In the genomic region with DNA sequence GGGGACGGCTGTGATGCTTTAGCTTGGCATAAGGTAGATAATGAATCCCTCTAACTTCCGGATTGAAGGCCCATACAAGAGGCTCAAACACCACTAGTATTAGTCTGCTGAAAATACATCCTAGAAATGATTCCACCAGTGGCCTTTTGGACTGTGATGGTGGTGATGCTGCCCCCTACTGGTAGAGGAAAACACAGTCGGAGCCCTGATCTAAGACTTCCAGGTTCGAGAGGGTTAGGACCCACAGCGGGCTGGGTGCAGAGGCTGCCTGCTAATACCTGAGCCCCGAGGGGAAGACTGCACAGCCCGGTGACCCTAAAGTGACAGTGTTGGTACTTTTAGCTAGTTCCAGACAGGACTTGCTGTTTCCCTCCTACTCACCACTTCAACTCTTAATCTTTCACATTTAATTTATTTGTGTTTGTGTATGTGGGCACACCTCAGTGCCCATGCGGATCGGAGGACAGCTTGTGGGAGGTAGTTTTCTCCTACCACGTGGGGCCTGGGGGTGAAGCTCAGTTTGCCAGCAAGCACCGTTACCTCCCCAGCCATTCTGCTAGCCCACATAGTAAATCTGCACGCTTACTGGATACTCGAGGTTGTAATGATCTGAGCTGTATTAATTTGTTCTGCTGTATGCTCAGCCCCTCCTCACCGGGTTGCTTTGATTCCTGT, we compare ENCODE assay signal across 9 mouse cellular contexts. TPM values are rescaled to one million over a fixed set of nuclear protein-coding genes. Genes with fewer than 3 reads are reported as not detected.
DNase-seq lines count a peak whose midpoint lies in the region; ATAC-seq and TF ChIP-seq lines count a peak whose summit lies in the region.
"Had no signal": no experiment of that assay in that cellular context is flagged by ENCODE, and none has a peak within 500 bp of the region (broad histone marks: within the 10 kb centered on the region; RNA-seq: fewer than 3 reads in every experiment).

No protein-coding gene starts in this region.

- peak; percentile 88 for TF ChIP-seq CTCF in liver, embryonic 14.5 days (IDR thresholded peaks at IDR 0.05; ENCODE audit: low read depth)
- TF ChIP-seq CTCF in thymus, adult 2 months (IDR thresholded peaks at IDR 0.05; ENCODE audit: borderline replicate concordance, control insufficient read depth, extremely low read depth, insufficient read depth, low read length, poor library complexity), result peak; percentile 71; the same call in 1 of the 2 replicates

- H3K27me3 ChIP-seq in kidney, embryonic 16.5 days (ENCODE audit: insufficient read depth, low read length), result no peaks in the 10 kb centered on the region
- H3K27me3 ChIP-seq in liver, embryonic 14.5 days (ENCODE audit: control insufficient read depth, insufficient read depth, low read length), result no peaks in the 10 kb centered on the region
- H3K27me3 ChIP-seq in neural tube, embryonic 13.5 days, result no peaks in the 10 kb centered on the region
- no peaks in the 10 kb centered on the region for H3K27me3 ChIP-seq in thymus, adult 2 months (ENCODE audit: control insufficient read depth, insufficient read depth, low read length)
- H3K27me3 ChIP-seq: embryonic facial prominence, embryonic 13.5 days had no signal

- peak overlapping the region; percentile 43 for H3K4me2 ChIP-seq in kidney, embryonic 16.5 days (replicated peaks; ENCODE audit: low read depth, low read length)
- no peak overlapping the region for H3K4me2 ChIP-seq in liver, embryonic 14.5 days (ENCODE audit: low read depth)
- H3K4me2 ChIP-seq in neural tube, embryonic 13.5 days, result no peak overlapping the region
- H3K4me2 ChIP-seq: embryonic facial prominence, embryonic 13.5 days had no signal

- no peaks in the 10 kb centered on the region for H3K9me3 ChIP-seq in kidney, embryonic 16.5 days (ENCODE audit: low read length)
- no peaks in the 10 kb centered on the region for H3K9me3 ChIP-seq in liver, embryonic 14.5 days (ENCODE audit: control insufficient read depth, low read length)
- H3K9me3 ChIP-seq in neural tube, embryonic 13.5 days, result no peaks in the 10 kb centered on the region
- H3K9me3 ChIP-seq: embryonic facial prominence, embryonic 13.5 days had no signal

- peak; percentile 80 to 81 for DNase-seq in B cell, adult 2 months
- DNase-seq in adrenal gland, adult 2 months, result peak; percentile 62
- DNase-seq in embryo, embryonic 9.5 days (ENCODE audit: extremely low spot score), result peak; percentile 71
- DNase-seq in heart, adult 9 months (ENCODE audit: low spot score in 2 of 2), result peak; percentile 32 to 52
- peak; percentile 30 to 44 (median 37) for DNase-seq in liver, embryonic 14.5 days (ENCODE audit: low read depth in 3 of 3, low spot score in 3 of 3)
- DNase-seq in thymus, adult 2 months, result peak; percentile 75

- peak overlapping the region; percentile 38; the same call in 1 of the 2 replicates for H3K9ac ChIP-seq in kidney, embryonic 16.5 days (replicated peaks; ENCODE audit: low read length)
- H3K9ac ChIP-seq in liver, embryonic 14.5 days (replicated peaks), result no peak overlapping the region
- no peak overlapping the region for H3K9ac ChIP-seq in neural tube, embryonic 13.5 days
- H3K9ac ChIP-seq: embryonic facial prominence, embryonic 13.5 days had no signal

- TF ChIP-seq EP300 in liver, embryonic 14.5 days (IDR thresholded peaks at IDR 0.05; ENCODE audit: low read depth), result no peak

- H3K4me1 ChIP-seq in kidney, embryonic 16.5 days (ENCODE audit: insufficient read depth, low read length), result peaks cover 7% of the 10 kb centered on the region; the same call in 1 of the 2 replicates
- no peaks in the 10 kb centered on the region for H3K4me1 ChIP-seq in liver, embryonic 14.5 days (replicated peaks; ENCODE audit: control insufficient read depth in 2 of 2, insufficient read depth in 2 of 2, low read length in 1 of 2)
- peaks cover 4% of the 10 kb centered on the region; the same call in 1 of the 2 replicates for H3K4me1 ChIP-seq in neural tube, embryonic 13.5 days (replicated peaks)
- no peaks in the 10 kb centered on the region for H3K4me1 ChIP-seq in thymus, adult 2 months (replicated peaks; ENCODE audit: control insufficient read depth, insufficient read depth, low read length)

- H3K27ac ChIP-seq in kidney, embryonic 16.5 days (ENCODE audit: low read length), result no peak overlapping the region
- H3K27ac ChIP-seq in liver, embryonic 14.5 days, result no peak overlapping the region
- no peak overlapping the region for H3K27ac ChIP-seq in neural tube, embryonic 13.5 days (replicated peaks)
- no peak overlapping the region for H3K27ac ChIP-seq in thymus, adult 2 months (ENCODE audit: control insufficient read depth, insufficient read depth, low read length)
- H3K27ac ChIP-seq: embryonic facial prominence, embryonic 13.5 days had no signal

- WGBS in kidney, embryonic 16.5 days, result 18% methylated on average over 14 of the region's 14 CpGs
- 35% methylated on average over 14 of the region's 14 CpGs for WGBS in liver, embryonic 14.5 days (ENCODE audit: insufficient replicate concordance)
- 36% methylated on average over 14 of the region's 14 CpGs for WGBS in neural tube, embryonic 13.5 days
- 37% methylated on average over 14 of the region's 14 CpGs for WGBS in thymus, adult 2 months

- peaks cover 4% of the 10 kb centered on the region; the same call in 1 of the 2 replicates for H3K36me3 ChIP-seq in kidney, embryonic 16.5 days (ENCODE audit: insufficient read depth, low read length)
- H3K36me3 ChIP-seq in liver, embryonic 14.5 days (replicated peaks; ENCODE audit: control insufficient read depth, insufficient read depth, low read depth), result no peaks in the 10 kb centered on the region
- peaks cover 16% of the 10 kb centered on the region for H3K36me3 ChIP-seq in neural tube, embryonic 13.5 days
- H3K36me3 ChIP-seq in thymus, adult 2 months (ENCODE audit: control insufficient read depth, insufficient read depth, low read length), result no peaks in the 10 kb centered on the region

- ATAC-seq in kidney, embryonic 16.5 days (ENCODE audit: low FRiP score, low TSS enrichment), result peak; percentile 92
- no peak for ATAC-seq in liver, embryonic 14.5 days (ENCODE audit: insufficient read depth)
- peak; percentile 19; the same call in 1 of the 2 replicates for ATAC-seq in neural tube, embryonic 13.5 days (ENCODE audit: low read depth)

- H3K4me3 ChIP-seq in kidney, embryonic 16.5 days (ENCODE audit: low read length), result no peak overlapping the region
- H3K4me3 ChIP-seq in liver, embryonic 14.5 days (ENCODE audit: insufficient read depth in 1 of 2, low read depth in 2 of 2, low read length in 2 of 2), result no peak overlapping the region
- no peak overlapping the region for H3K4me3 ChIP-seq in neural tube, embryonic 13.5 days
- H3K4me3 ChIP-seq in thymus, adult 2 months (ENCODE audit: control insufficient read depth, insufficient read depth, low read length), result no peak overlapping the region
- H3K4me3 ChIP-seq: embryonic facial prominence, embryonic 13.5 days had no signal

- TF ChIP-seq POLR2A in thymus, adult 2 months (IDR thresholded peaks at IDR 0.05; ENCODE audit: control insufficient read depth, extremely low read depth, insufficient read depth, low read length, poor library complexity), result no peak

RNA-seq across cellular contexts. Expression of gene Ankrd10, which starts 33.4 kb away (rescaled TPM):
- total RNA-seq in adrenal gland, adult 2 months (2021), result 10 to 100 TPM; 36.0 to 44.7 TPM
- polyA plus RNA-seq in adrenal gland, adult 2 months (2012; rRNA removed), result 73.3 and 75.3 TPM in 2 replicates
- polyA plus RNA-seq in kidney, embryonic 16.5 days (2015; fragmentation: Nextera tagmentation; extraction: Ambion mirVana), result 108 and 112 TPM in 2 replicates
- polyA plus RNA-seq in liver, embryonic 14.5 days (2012; rRNA removed), result 24.8 and 25.3 TPM in 2 replicates
- 17.6 and 21.8 TPM in 2 replicates for polyA plus RNA-seq in liver, embryonic 14.5 days (2014; fragmentation: Nextera tagmentation; extraction: Ambion mirVana)
- polyA plus RNA-seq in neural tube, embryonic 13.5 days (2015; fragmentation: Nextera tagmentation; extraction: Ambion mirVana), result 79.2 and 81.6 TPM in 2 replicates
- polyA plus RNA-seq in thymus, adult 2 months (2012; rRNA removed), result 211 and 214 TPM in 2 replicates

RNA-seq across cellular contexts. Expression of gene Ing1, which starts 46.8 kb away (rescaled TPM):
- 10 to 100 TPM; 36.2 to 40.3 TPM for total RNA-seq in adrenal gland, adult 2 months (2021)
- 8.8 and 9.8 TPM in 2 replicates for polyA plus RNA-seq in adrenal gland, adult 2 months (2012; rRNA removed)
- 34.0 and 37.9 TPM in 2 replicates for polyA plus RNA-seq in kidney, embryonic 16.5 days (2015; fragmentation: Nextera tagmentation; extraction: Ambion mirVana)
- 9.3 and 15.6 TPM in 2 replicates for polyA plus RNA-seq in liver, embryonic 14.5 days (2012; rRNA removed)
- polyA plus RNA-seq in liver, embryonic 14.5 days (2014; fragmentation: Nextera tagmentation; extraction: Ambion mirVana), result 13.2 and 14.2 TPM in 2 replicates
- 54.4 and 56.9 TPM in 2 replicates for polyA plus RNA-seq in neural tube, embryonic 13.5 days (2015; fragmentation: Nextera tagmentation; extraction: Ambion mirVana)
- 46.3 and 47.2 TPM in 2 replicates for polyA plus RNA-seq in thymus, adult 2 months (2012; rRNA removed)

RNA-seq across cellular contexts. Expression of gene Cars2, which starts 51.6 kb away (rescaled TPM):
- 10 to 100 TPM; 48.0 to 58.2 TPM for total RNA-seq in adrenal gland, adult 2 months (2021)
- polyA plus RNA-seq in adrenal gland, adult 2 months (2012; rRNA removed), result 82.1 and 91.7 TPM in 2 replicates
- 27.0 and 27.3 TPM in 2 replicates for polyA plus RNA-seq in kidney, embryonic 16.5 days (2015; fragmentation: Nextera tagmentation; extraction: Ambion mirVana)
- 18.2 and 18.8 TPM in 2 replicates for polyA plus RNA-seq in liver, embryonic 14.5 days (2012; rRNA removed)
- 15.4 and 15.5 TPM in 2 replicates for polyA plus RNA-seq in liver, embryonic 14.5 days (2014; fragmentation: Nextera tagmentation; extraction: Ambion mirVana)
- polyA plus RNA-seq in neural tube, embryonic 13.5 days (2015; fragmentation: Nextera tagmentation; extraction: Ambion mirVana), result 25.1 and 25.4 TPM in 2 replicates
- 84.8 and 90.5 TPM in 2 replicates for polyA plus RNA-seq in thymus, adult 2 months (2012; rRNA removed)
